Mouse (Mus musculus) cerebellum, postnatal 10 days (tissue): ENCODE results near the gene Rhox3g.
"Not testable (repeated sequence)": the region's sequence is repeated elsewhere in the genome, so short reads cannot be mapped to it uniquely, and the experiment has no call there.

Source experiments
- DNase-seq, 2 experiments: peaks; one replicate each; pipeline ENCODE4 v3.0.0; 2021; ENCODE audit warnings: mixed read lengths in 2 of 2

The Rhox3g gene

DNA sequence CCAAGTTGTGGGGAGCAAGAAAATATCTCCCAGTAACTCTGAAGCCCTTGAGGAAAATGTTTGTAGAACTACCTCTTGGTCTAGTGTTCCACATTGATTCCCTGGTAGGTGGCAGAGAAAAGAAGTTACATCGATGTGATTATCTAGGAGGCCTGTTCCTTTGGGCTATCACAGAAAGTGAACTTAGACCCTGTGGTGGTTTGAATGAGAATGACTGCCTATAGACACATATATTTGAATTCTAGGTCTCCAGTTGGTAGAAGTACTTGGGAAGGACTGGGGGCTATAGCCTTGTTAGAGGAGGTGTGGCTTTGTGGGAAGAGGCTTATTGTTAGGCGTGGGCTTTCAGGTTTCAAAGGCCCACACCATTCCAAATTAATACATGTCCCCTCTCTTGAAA, at the start of gene Rhox3g:
Rhox3g (minus strand) TSS at position 101 of the 400 bp plus-strand sequence.
- not testable (repeated sequence) for DNase-seq

DNA sequence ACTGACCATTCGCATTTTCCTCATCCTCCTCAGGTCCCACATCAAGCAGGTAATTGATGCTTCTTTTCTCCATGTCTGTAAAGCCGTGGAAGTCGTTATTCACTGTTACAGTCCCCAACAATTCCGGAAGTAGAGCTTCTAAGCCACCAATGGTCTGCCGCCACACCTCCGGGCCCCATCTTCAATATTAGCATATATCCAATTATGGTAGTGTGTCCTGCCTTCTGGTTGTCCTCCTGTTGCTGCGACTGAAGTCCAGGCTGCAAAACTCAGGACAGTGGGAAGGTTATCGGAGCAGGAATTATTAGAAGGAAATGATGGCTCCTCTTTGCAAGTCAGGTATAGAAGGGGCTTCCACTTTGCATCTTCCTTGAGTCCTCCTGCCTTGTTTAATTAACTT, 44.8 kb upstream of the Rhox3g start, which contains the start of gene Rhox2h:
Rhox2h (minus strand) TSS at position 101 of the 400 bp plus-strand sequence.
- not testable (repeated sequence) for DNase-seq

DNA sequence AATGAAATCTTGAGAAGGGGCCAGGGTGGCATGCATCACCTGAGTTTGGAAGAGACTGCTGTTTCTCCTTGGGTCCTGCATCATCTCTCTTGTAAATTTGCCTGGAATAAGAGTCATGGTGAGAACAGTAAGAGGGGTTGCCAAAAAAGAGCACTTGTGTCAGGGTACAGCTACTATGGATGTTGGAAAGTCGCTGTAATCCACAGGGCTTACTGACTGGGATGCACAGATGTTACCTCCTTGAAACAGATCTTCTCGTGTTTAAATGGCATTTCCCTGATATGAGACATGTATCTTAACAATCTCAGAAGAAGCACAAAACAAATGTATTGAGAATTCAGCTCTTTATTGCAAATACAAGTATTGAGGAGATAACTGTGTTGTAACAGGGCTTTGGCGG, 40.3 kb upstream of the Rhox3g start, which contains the start of gene Rhox3h:
Rhox3h (minus strand) TSS at position 101 of the 400 bp plus-strand sequence.
- DNase-seq: not testable (repeated sequence)

DNA sequence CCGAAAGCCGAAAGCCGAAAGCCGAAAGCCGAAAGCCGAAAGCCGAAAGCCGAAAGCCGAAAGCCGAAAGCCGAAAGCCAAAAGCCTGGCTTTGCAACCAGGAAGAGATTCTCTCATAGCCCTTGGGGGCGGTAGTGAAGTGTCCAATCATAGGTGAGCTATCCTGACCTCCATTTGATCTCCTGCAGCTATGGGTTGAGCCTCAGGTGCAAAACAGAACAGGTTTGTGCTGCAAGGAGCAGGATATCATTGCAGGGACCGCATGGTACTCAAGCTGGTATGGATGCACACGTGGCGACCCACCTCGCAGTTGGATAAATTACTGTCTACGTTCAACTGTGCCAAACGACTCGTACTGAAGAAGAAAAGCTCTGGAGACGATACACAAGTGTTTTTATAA, 22.8 kb upstream of the Rhox3g start, which contains the start of gene Rhox4g:
Rhox4g (minus strand) TSS at position 101 of the 400 bp plus-strand sequence.
- not testable (repeated sequence) for DNase-seq

DNA sequence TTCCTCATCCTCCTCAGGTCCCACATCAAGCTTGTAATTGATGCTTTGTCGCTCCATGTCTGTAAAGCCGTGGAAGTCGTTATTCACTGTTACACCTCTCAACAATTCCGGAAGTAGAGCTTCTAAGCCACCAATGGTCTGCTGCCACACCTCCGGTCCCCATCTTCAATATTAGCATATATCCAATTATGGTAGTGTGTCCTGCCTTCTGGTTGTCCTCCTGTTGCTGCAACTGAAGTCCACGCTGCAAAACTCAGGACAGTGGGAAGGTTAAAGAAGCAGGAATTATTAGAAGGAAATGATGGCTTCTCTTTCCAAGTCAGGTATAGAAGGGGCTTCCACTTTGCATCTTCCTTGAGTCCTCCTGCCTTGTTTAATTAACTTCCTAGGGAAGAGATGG, 15.0 kb upstream of the Rhox3g start, which contains the start of gene Rhox2g:
Rhox2g (minus strand) TSS at position 101 of the 400 bp plus-strand sequence.
- DNase-seq: not testable (repeated sequence)

DNA sequence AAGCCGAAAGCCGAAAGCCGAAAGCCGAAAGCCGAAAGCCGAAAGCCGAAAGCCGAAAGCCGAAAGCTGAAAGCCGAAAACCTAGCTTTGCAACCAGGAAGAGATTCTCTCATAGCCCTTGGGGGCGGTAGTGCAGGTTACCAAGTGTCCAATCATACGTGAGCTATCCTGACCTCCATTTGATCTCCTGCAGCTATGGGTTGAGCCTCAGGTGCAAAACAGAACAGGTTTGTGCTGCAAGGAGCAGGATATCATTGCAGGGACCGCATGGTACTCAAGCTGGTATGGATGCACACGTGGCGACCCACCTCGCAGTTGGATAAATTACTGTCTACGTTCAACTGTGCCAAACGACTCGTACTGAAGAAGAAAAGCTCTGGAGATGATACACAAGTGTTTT, 20.8 kb downstream of the Rhox3g start, which contains the start of gene Rhox4f:
Rhox4f (minus strand) TSS at position 101 of the 400 bp plus-strand sequence.
- DNase-seq: not testable (repeated sequence)

DNA sequence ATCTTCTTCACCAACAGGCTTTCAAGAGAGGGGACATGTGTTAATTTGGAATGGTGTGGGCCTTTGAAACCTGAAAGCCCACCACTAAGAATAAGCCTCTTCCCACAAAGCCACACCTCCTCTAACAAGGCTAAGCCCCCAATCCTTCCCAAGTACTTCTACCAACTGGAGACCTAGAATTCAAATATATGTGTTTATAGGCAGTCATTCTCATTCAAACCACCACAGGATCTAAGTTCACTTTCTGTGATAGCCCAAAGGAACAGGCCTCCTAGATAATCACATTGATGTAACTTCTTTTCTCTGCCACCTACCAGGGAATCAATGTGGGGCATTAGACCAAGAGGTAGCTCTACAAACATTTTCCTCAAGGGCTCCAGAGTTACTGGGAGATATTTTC, 47.7 kb downstream of the Rhox3g start, which contains the start of gene Rhox3f:
Rhox3f (plus strand) TSS at position 301 of the 400 bp plus-strand sequence.
- DNase-seq: not testable (repeated sequence)
